Mouse (Mus musculus): ENCODE results near the gene Cul5. TPM values are rescaled to one million over a fixed set of nuclear protein-coding genes. Genes with fewer than 3 reads are reported as not detected.

Gene Cul5
- polyA plus RNA-seq, 1 experiment from 2014 or later, result 20.2 TPM

DNA sequence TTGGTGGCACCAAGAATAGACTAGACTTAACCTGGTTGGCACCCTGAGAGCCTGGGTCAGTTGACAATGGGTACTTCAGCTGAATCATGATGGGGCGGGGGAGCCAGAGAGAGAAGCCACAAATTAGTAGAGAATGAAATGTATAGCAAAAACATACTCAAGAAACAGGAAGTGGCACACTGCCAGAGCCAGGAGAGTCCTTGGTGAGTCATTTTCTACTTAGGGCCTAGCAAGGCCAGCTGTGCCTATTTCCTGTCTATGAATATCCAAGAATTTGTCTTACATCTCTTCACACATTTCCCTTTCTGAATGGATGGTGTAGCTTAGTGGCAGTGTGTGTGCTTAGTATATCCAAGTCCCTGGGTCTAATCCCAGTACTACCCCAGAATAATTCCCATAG lies 66.4 kb downstream of the Cul5 start:
- H3K9me3 ChIP-seq (ENCODE audit: control insufficient read depth), result no peaks in the 10 kb centered on the region
- no peak for TF ChIP-seq CTCF (IDR thresholded peaks at IDR 0.05; ENCODE audit: low read depth)
- H3K27ac ChIP-seq (ENCODE audit: low read depth, low read length), result peak overlapping the region; percentile 71
- no peak overlapping the region for H3K4me2 ChIP-seq (replicated peaks; ENCODE audit: low read depth)
- H3K36me3 ChIP-seq (ENCODE audit: control insufficient read depth, insufficient read depth), result no peaks in the 10 kb centered on the region; the same call in 1 of the 2 replicates
- peaks cover 10% of the 10 kb centered on the region; the same call in 1 of the 2 replicates for H3K4me1 ChIP-seq (replicated peaks; ENCODE audit: control insufficient read depth, insufficient read depth, low read length)
- ATAC-seq, result peak; percentile 47; the same call in 1 of the 2 replicates
- 71% methylated on average over 1 of the region's 1 CpGs for whole genome bisulfite sequencing
- H3K9ac ChIP-seq (ENCODE audit: low read depth, low read length), result no peak overlapping the region
- no peaks in the 10 kb centered on the region for H3K27me3 ChIP-seq (replicated peaks; ENCODE audit: control insufficient read depth, insufficient read depth, low read length)
- no peak overlapping the region for H3K4me3 ChIP-seq (ENCODE audit: low read depth, low read length)

DNA sequence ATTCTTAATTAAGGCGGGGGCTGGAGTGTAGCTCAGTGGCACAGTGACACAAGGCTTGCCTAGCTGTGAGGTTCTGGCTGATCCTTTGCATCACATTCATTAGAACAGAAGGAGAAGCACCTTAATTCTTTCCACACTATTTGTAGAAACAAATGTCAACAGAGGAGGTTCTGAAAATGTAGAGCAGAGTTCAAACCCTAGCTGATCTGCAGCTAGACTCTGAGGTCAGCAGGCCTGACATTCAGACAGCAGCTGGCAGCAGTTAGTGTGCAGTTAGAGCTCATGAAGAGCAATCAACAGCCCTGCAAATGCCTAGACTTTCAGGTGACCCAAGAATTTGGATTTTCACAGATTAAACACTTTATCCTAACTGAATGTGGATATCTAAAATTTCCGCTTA lies 68.3 kb downstream of the Cul5 start:
- Histone ChIP-seq H3K27me3 (replicated peaks; ENCODE audit: control insufficient read depth, insufficient read depth, low read length) (no peaks in the 10 kb centered on the region), H3K4me2 (replicated peaks; ENCODE audit: low read depth) (no peak overlapping the region), H3K27ac (ENCODE audit: low read depth, low read length) (no peak overlapping the region), H3K36me3 (ENCODE audit: control insufficient read depth, insufficient read depth) (peaks cover 6% of the 10 kb centered on the region; the same call in 1 of the 2 replicates), H3K9ac (ENCODE audit: low read depth, low read length) (no peak overlapping the region), H3K4me3 (ENCODE audit: low read depth, low read length) (no peak overlapping the region), H3K9me3 (ENCODE audit: control insufficient read depth) (no peaks in the 10 kb centered on the region), H3K4me1 (replicated peaks; ENCODE audit: control insufficient read depth, insufficient read depth, low read length) (peaks cover 10% of the 10 kb centered on the region; the same call in 1 of the 2 replicates)
- ATAC-seq, result no peak
- no peak for TF ChIP-seq CTCF (IDR thresholded peaks at IDR 0.05; ENCODE audit: low read depth)
- 75% methylated on average over 2 of the region's 2 CpGs for WGBS

- WGBS, result 76% methylated on average over 6 of the region's 6 CpGs
- Histone ChIP-seq H3K36me3 (ENCODE audit: control insufficient read depth, insufficient read depth) (peaks cover 16% of the 10 kb centered on the region; the same call in 1 of the 2 replicates), H3K4me3 (ENCODE audit: low read depth, low read length) (no peak overlapping the region), H3K9me3 (ENCODE audit: control insufficient read depth) (no peaks in the 10 kb centered on the region), H3K9ac (ENCODE audit: low read depth, low read length) (no peak overlapping the region), H3K27ac (ENCODE audit: low read depth, low read length) (no peak overlapping the region), H3K27me3 (replicated peaks; ENCODE audit: control insufficient read depth, insufficient read depth, low read length) (no peaks in the 10 kb centered on the region), H3K4me1 (replicated peaks; ENCODE audit: control insufficient read depth, insufficient read depth, low read length) (peaks cover 3% of the 10 kb centered on the region; the same call in 1 of the 2 replicates), H3K4me2 (replicated peaks; ENCODE audit: low read depth) (no peak overlapping the region)
- no peak for TF ChIP-seq CTCF (IDR thresholded peaks at IDR 0.05; ENCODE audit: low read depth)
- ATAC-seq, result no peak
Measured at GRCm38 (mm10) chr9:53598631-53599030, 71.2 kb downstream of the Cul5 start.

- no peaks in the 10 kb centered on the region for H3K4me1 ChIP-seq (replicated peaks; ENCODE audit: control insufficient read depth, insufficient read depth, low read length)
- no peak overlapping the region for H3K4me3 ChIP-seq (ENCODE audit: low read depth, low read length)
- 85% methylated on average over 4 of the region's 4 CpGs for WGBS
- no peak overlapping the region for H3K27ac ChIP-seq (ENCODE audit: low read depth, low read length)
- no peak overlapping the region for H3K4me2 ChIP-seq (replicated peaks; ENCODE audit: low read depth)
- H3K9me3 ChIP-seq (ENCODE audit: control insufficient read depth), result no peaks in the 10 kb centered on the region
- peaks cover 29% of the 10 kb centered on the region for H3K36me3 ChIP-seq (ENCODE audit: control insufficient read depth, insufficient read depth)
- no peak overlapping the region for H3K9ac ChIP-seq (ENCODE audit: low read depth, low read length)
- TF ChIP-seq CTCF (IDR thresholded peaks at IDR 0.05; ENCODE audit: low read depth), result no peak
- no peaks in the 10 kb centered on the region for H3K27me3 ChIP-seq (replicated peaks; ENCODE audit: control insufficient read depth, insufficient read depth, low read length)
- ATAC-seq, result no peak
Measured at GRCm38 (mm10) chr9:53596971-53597600, 72.7 kb downstream of the Cul5 start.

GRCm38 (mm10) chr9:53594764-53595163 lies 75.0 kb downstream of the Cul5 start:
- Histone ChIP-seq H3K27ac (ENCODE audit: low read depth, low read length) (no peak overlapping the region), H3K4me1 (replicated peaks; ENCODE audit: control insufficient read depth, insufficient read depth, low read length) (no peaks in the 10 kb centered on the region), H3K9me3 (ENCODE audit: control insufficient read depth) (no peaks in the 10 kb centered on the region), H3K27me3 (replicated peaks; ENCODE audit: control insufficient read depth, insufficient read depth, low read length) (no peaks in the 10 kb centered on the region), H3K36me3 (ENCODE audit: control insufficient read depth, insufficient read depth) (peaks cover 47% of the 10 kb centered on the region), H3K9ac (ENCODE audit: low read depth, low read length) (no peak overlapping the region), H3K4me3 (ENCODE audit: low read depth, low read length) (no peak overlapping the region), H3K4me2 (replicated peaks; ENCODE audit: low read depth) (no peak overlapping the region)
- WGBS, result 8% methylated on average over 3 of the region's 3 CpGs
- peak; percentile 87 for TF ChIP-seq CTCF (IDR thresholded peaks at IDR 0.05; ENCODE audit: low read depth)
- ATAC-seq, result peak; percentile 44; the same call in 1 of the 2 replicates

- Histone ChIP-seq H3K36me3 (ENCODE audit: control insufficient read depth, insufficient read depth) (peaks cover 67% of the 10 kb centered on the region), H3K4me2 (replicated peaks; ENCODE audit: low read depth) (no peak overlapping the region), H3K4me3 (ENCODE audit: low read depth, low read length) (no peak overlapping the region), H3K27me3 (replicated peaks; ENCODE audit: control insufficient read depth, insufficient read depth, low read length) (no peaks in the 10 kb centered on the region), H3K4me1 (replicated peaks; ENCODE audit: control insufficient read depth, insufficient read depth, low read length) (no peaks in the 10 kb centered on the region), H3K9ac (ENCODE audit: low read depth, low read length) (no peak overlapping the region), H3K9me3 (ENCODE audit: control insufficient read depth) (no peaks in the 10 kb centered on the region), H3K27ac (ENCODE audit: low read depth, low read length) (no peak overlapping the region)
- TF ChIP-seq CTCF (IDR thresholded peaks at IDR 0.05; ENCODE audit: low read depth), result no peak
- 89% methylated on average over 4 of the region's 4 CpGs for WGBS
- ATAC-seq, result no peak
Measured at GRCm38 (mm10) chr9:53581870-53582269, 87.9 kb downstream of the Cul5 start.
